Comparison of ENCODE assay signal across 11 mouse cellular contexts in genomic region chr1:118003876-118004275, GRCm38 (mm10). TPM values are rescaled to one million over a fixed set of nuclear protein-coding genes. Genes with fewer than 3 reads are reported as not detected.
"Had no signal": no experiment of that assay in that cellular context is flagged by ENCODE, and none has a peak within 500 bp of the region (broad histone marks: within the 10 kb centered on the region; RNA-seq: fewer than 3 reads in every experiment).

No protein-coding gene starts in this region.

RNA-seq across cellular contexts. Expression of gene Gm7145, which starts 38.1 kb away (rescaled TPM):
- total RNA-seq: left cerebral cortex, postnatal 10 days; left cerebral cortex, postnatal 14 days; left cerebral cortex, postnatal 25 days; left cerebral cortex, postnatal 36 days; left cerebral cortex, postnatal 4 days; liver, adult 2 months; megakaryocyte progenitor cell, adult 5-6 weeks; megakaryocyte, adult 5-6 weeks; megakaryocyte-erythroid progenitor cell, adult 5-6 weeks; midbrain, postnatal 0 days; monocyte, adult 5-6 weeks had no signal
